Mouse (Mus musculus): ENCODE results near the gene Robo1. TPM values are rescaled to one million over a fixed set of nuclear protein-coding genes. Genes with fewer than 3 reads are reported as not detected.

Gene Robo1
- polyA plus RNA-seq, 1 experiment from 2014 or later: 4.7 TPM

- no peak overlapping the region for H3K4me2 ChIP-seq
- no peaks in the 10 kb centered on the region for H3K4me1 ChIP-seq (replicated peaks)
- WGBS (ENCODE audit: insufficient replicate concordance): 41% methylated on average over 4 of the region's 4 CpGs
- ATAC-seq (ENCODE audit: insufficient read depth): no peak
- no peaks in the 10 kb centered on the region for H3K27me3 ChIP-seq
- no peak overlapping the region for H3K9ac ChIP-seq
- H3K36me3 ChIP-seq (replicated peaks): no peaks in the 10 kb centered on the region
- H3K9me3 ChIP-seq (replicated peaks): no peaks in the 10 kb centered on the region
- H3K27ac ChIP-seq (replicated peaks): no peak overlapping the region
- H3K4me3 ChIP-seq (replicated peaks): no peak overlapping the region
Measured at GRCm38 (mm10) chr16:72610661-72611112, 302.6 kb downstream of the Robo1 start.

DNA sequence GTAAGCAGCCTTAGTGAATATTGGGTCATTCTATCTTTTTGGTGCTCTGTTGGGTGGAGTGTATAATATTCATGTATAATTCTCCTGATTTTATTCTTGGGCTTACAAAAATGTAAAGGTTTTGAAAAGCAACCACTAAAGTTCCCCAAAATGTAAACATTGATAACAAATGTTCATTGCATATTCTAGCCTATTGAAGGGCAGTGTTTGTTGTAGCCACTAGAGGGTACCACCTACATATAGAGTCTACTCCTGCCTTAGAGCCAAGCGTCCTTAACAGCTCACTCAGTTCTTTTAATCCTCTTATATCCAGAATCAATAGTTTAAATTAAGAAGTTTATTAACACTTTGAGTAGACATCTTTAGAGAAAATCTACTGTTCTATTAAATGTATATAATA lies 306.8 kb downstream of the Robo1 start:
- Histone ChIP-seq H3K4me2 (no peak overlapping the region), H3K4me1 (replicated peaks) (no peaks in the 10 kb centered on the region), H3K9me3 (replicated peaks) (no peaks in the 10 kb centered on the region), H3K4me3 (replicated peaks) (no peak overlapping the region), H3K36me3 (replicated peaks) (no peaks in the 10 kb centered on the region), H3K27me3 (no peaks in the 10 kb centered on the region), H3K27ac (replicated peaks) (no peak overlapping the region), H3K9ac (no peak overlapping the region)
- no peak for ATAC-seq (ENCODE audit: insufficient read depth)
- 26% methylated on average over 1 of the region's 1 CpGs for WGBS (ENCODE audit: insufficient replicate concordance)

GRCm38 (mm10) chr16:72615360-72615759 lies 307.3 kb downstream of the Robo1 start:
- WGBS (ENCODE audit: insufficient replicate concordance): 47% methylated on average over 2 of the region's 2 CpGs
- H3K4me1 ChIP-seq (replicated peaks): no peaks in the 10 kb centered on the region
- H3K9me3 ChIP-seq (replicated peaks): no peaks in the 10 kb centered on the region
- H3K9ac ChIP-seq: no peak overlapping the region
- no peaks in the 10 kb centered on the region for H3K27me3 ChIP-seq
- H3K4me3 ChIP-seq (replicated peaks): no peak overlapping the region
- H3K4me2 ChIP-seq: no peak overlapping the region
- no peaks in the 10 kb centered on the region for H3K36me3 ChIP-seq (replicated peaks)
- no peak for ATAC-seq (ENCODE audit: insufficient read depth)
- H3K27ac ChIP-seq (replicated peaks): no peak overlapping the region

- Histone ChIP-seq H3K27ac (replicated peaks) (no peak overlapping the region), H3K4me3 (replicated peaks) (no peak overlapping the region), H3K36me3 (replicated peaks) (no peaks in the 10 kb centered on the region), H3K9ac (no peak overlapping the region), H3K27me3 (no peaks in the 10 kb centered on the region), H3K9me3 (replicated peaks) (no peaks in the 10 kb centered on the region), H3K4me2 (no peak overlapping the region), H3K4me1 (replicated peaks) (no peaks in the 10 kb centered on the region)
- WGBS (ENCODE audit: insufficient replicate concordance): 63% methylated on average over 4 of the region's 4 CpGs
- no peak for ATAC-seq (ENCODE audit: insufficient read depth)
Measured at GRCm38 (mm10) chr16:72622371-72622770, 314.3 kb downstream of the Robo1 start.

DNA sequence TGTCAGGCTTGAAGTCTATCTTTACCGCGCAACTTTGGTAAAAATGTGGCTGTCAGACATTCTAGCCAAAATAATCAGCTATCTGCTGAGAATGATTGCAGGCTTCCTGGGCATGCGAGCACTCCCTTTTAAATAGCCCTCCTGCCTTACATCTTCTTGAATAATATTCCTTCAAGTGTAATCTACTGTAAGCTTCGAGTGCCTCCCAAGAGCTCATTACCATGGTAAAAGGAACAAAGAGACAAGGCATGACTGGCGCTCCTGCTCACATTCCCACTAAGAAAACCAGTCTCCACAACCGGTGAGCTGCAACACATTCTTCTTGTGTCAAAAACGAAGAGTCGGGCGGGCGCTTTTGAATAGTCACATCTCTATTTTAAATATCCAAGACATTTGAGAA lies 314.8 kb downstream of the Robo1 start:
- no peak overlapping the region for H3K4me3 ChIP-seq (replicated peaks)
- H3K36me3 ChIP-seq (replicated peaks): no peaks in the 10 kb centered on the region
- H3K27ac ChIP-seq (replicated peaks): no peak overlapping the region
- ATAC-seq (ENCODE audit: insufficient read depth): no peak
- H3K9me3 ChIP-seq (replicated peaks): no peaks in the 10 kb centered on the region
- no peak overlapping the region for H3K4me2 ChIP-seq
- no peaks in the 10 kb centered on the region for H3K27me3 ChIP-seq
- no peak overlapping the region for H3K9ac ChIP-seq
- 78% methylated on average over 10 of the region's 10 CpGs for WGBS (ENCODE audit: insufficient replicate concordance)
- H3K4me1 ChIP-seq (replicated peaks): no peaks in the 10 kb centered on the region

GRCm38 (mm10) chr16:72633846-72634245 lies 325.7 kb downstream of the Robo1 start:
- Histone ChIP-seq H3K4me2 (no peak overlapping the region), H3K27me3 (no peaks in the 10 kb centered on the region), H3K4me3 (replicated peaks) (no peak overlapping the region), H3K36me3 (replicated peaks) (no peaks in the 10 kb centered on the region), H3K4me1 (replicated peaks) (no peaks in the 10 kb centered on the region), H3K9ac (no peak overlapping the region), H3K9me3 (replicated peaks) (no peaks in the 10 kb centered on the region), H3K27ac (replicated peaks) (no peak overlapping the region)
- 65% methylated on average over 6 of the region's 7 CpGs for WGBS (ENCODE audit: insufficient replicate concordance)
- ATAC-seq (ENCODE audit: insufficient read depth): no peak

- H3K27ac ChIP-seq (replicated peaks): no peak overlapping the region
- H3K9ac ChIP-seq: no peak overlapping the region
- no peaks in the 10 kb centered on the region for H3K9me3 ChIP-seq (replicated peaks)
- no peak overlapping the region for H3K4me2 ChIP-seq
- H3K36me3 ChIP-seq (replicated peaks): no peaks in the 10 kb centered on the region
- H3K4me1 ChIP-seq (replicated peaks): no peaks in the 10 kb centered on the region
- H3K4me3 ChIP-seq (replicated peaks): no peak overlapping the region
- WGBS (ENCODE audit: insufficient replicate concordance): 71% methylated on average over 8 of the region's 8 CpGs
- no peaks in the 10 kb centered on the region for H3K27me3 ChIP-seq
- no peak for ATAC-seq (ENCODE audit: insufficient read depth)
Measured at GRCm38 (mm10) chr16:72639332-72639940, 331.3 kb downstream of the Robo1 start.

DNA sequence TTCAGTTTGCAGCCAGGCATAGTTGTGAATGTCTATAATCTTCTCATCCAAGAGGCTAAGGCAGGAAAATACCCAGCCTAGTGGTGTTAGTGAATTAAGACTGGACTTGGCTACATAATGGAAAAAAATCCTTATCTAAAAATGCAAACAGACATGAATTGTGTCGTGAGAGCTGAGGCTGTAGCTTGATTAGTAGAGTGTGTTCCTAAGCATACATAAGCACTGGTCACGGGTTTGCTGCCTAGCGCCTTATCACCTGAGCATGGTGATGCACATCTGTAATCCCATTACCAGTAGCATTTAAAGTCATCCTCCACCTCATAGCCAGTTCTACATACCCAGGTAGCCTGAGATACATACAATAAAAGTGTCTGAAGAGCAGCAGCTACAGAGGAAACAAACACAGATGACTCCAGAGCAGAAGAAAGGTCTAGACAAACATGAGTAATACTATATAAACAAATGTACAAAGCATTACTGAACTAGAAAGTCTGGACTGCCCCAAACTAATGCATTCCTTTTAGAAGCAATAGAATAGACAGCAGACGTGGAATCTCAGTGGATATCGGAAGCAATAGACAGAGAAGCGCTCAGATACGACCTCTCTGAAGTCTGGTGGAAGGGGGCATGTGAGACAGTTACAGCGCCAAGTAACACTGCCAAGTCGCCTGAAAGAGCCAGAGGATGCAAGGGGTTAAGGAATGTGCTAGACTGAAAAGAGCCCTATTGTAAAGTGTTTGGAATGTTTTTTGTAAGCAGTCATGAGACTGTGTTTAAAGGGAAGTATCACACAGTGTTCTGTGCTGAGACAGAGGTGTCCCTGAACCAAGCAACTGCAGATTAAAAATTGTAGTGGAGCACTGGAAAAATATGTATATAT lies 333.1 kb downstream of the Robo1 start:
- no peak overlapping the region for H3K4me3 ChIP-seq (replicated peaks)

GRCm38 (mm10) chr16:72645890-72646289 lies 337.8 kb downstream of the Robo1 start:
- WGBS (ENCODE audit: insufficient replicate concordance): 49% methylated on average over 8 of the region's 8 CpGs
- no peaks in the 10 kb centered on the region for H3K9me3 ChIP-seq (replicated peaks)

More for the DNA sequence above, 333.1 kb downstream of the Robo1 start:
- no peak overlapping the region for H3K27ac ChIP-seq (replicated peaks)
- no peaks in the 10 kb centered on the region for H3K27me3 ChIP-seq
- no peak overlapping the region for H3K4me2 ChIP-seq
- 64% methylated on average over 9 of the region's 9 CpGs for WGBS (ENCODE audit: insufficient replicate concordance)
- no peaks in the 10 kb centered on the region for H3K9me3 ChIP-seq (replicated peaks)
- no peaks in the 10 kb centered on the region for H3K36me3 ChIP-seq (replicated peaks)
- H3K4me1 ChIP-seq (replicated peaks): no peaks in the 10 kb centered on the region
- ATAC-seq (ENCODE audit: insufficient read depth): no peak
- H3K9ac ChIP-seq: no peak overlapping the region

GRCm38 (mm10) chr16:72649314-72649713 lies 341.2 kb downstream of the Robo1 start:
- Histone ChIP-seq H3K4me3 (replicated peaks) (no peak overlapping the region), H3K36me3 (replicated peaks) (no peaks in the 10 kb centered on the region), H3K9me3 (replicated peaks) (no peaks in the 10 kb centered on the region), H3K9ac (no peak overlapping the region), H3K27me3 (no peaks in the 10 kb centered on the region), H3K4me1 (replicated peaks) (no peaks in the 10 kb centered on the region), H3K27ac (replicated peaks) (no peak overlapping the region), H3K4me2 (0 out of 2 replicates have a peak overlapping the region, but pooled peaks have one; percentile 20)
- ATAC-seq (ENCODE audit: insufficient read depth): no peak
- WGBS (ENCODE audit: insufficient replicate concordance): 35% methylated on average over 4 of the region's 4 CpGs

More at GRCm38 (mm10) chr16:72645890-72646289, 337.8 kb downstream of the Robo1 start:
- H3K9ac ChIP-seq: no peak overlapping the region
- no peaks in the 10 kb centered on the region for H3K36me3 ChIP-seq (replicated peaks)
- H3K27ac ChIP-seq (replicated peaks): no peak overlapping the region
- no peak overlapping the region for H3K4me3 ChIP-seq (replicated peaks)
- no peaks in the 10 kb centered on the region for H3K27me3 ChIP-seq
- no peak for ATAC-seq (ENCODE audit: insufficient read depth)
- no peak overlapping the region; the same call in 1 of the 2 replicates for H3K4me2 ChIP-seq
- H3K4me1 ChIP-seq (replicated peaks): no peaks in the 10 kb centered on the region

GRCm38 (mm10) chr16:72655411-72655810 lies 347.3 kb downstream of the Robo1 start:
- H3K9ac ChIP-seq: no peak overlapping the region
- no peaks in the 10 kb centered on the region for H3K4me1 ChIP-seq (replicated peaks)
- H3K4me2 ChIP-seq: no peak overlapping the region
- H3K4me3 ChIP-seq (replicated peaks): no peak overlapping the region
- no peak overlapping the region for H3K27ac ChIP-seq (replicated peaks)
- no peaks in the 10 kb centered on the region for H3K9me3 ChIP-seq (replicated peaks)
- H3K36me3 ChIP-seq (replicated peaks): no peaks in the 10 kb centered on the region
- WGBS (ENCODE audit: insufficient replicate concordance): 69% methylated on average over 9 of the region's 9 CpGs
- no peak for ATAC-seq (ENCODE audit: insufficient read depth)
- no peaks in the 10 kb centered on the region for H3K27me3 ChIP-seq

All from liver, embryonic 15.5 days (tissue).